Mouse (Mus musculus) megakaryocyte, embryonic 14.5 days (primary cell): ENCODE data around the gene Pcna.
"Not testable (repeated sequence)": the region's sequence is repeated elsewhere in the genome, so short reads cannot be mapped to it uniquely, and the experiment has no call there.

Experiments used
- FLI1 ChIP-seq: IDR thresholded peaks from 2 replicates; pipeline ENCODE4 v1.6.1; 2012; ENCODE audit warnings: low read length, inconsistent platforms, mixed read lengths
- GATA1 ChIP-seq: IDR thresholded peaks from 3 replicates; pipeline ENCODE4 v1.6.1; 2012; ENCODE audit warnings: mixed read lengths, low read length, inconsistent platforms, borderline replicate concordance

- TF ChIP-seq GATA1, FLI1: not testable (repeated sequence)
These were observed 12.7 kb downstream of the Pcna start for GRCm38 (mm10) chr2:132240457-132240856.
